Mouse (Mus musculus): ENCODE measurements around the gene Hoxa7. TPM values are rescaled to one million over a fixed set of nuclear protein-coding genes. Genes with fewer than 3 reads are reported as not detected.

The Hoxa7 gene
- total RNA-seq, 1 experiment: 0.89 TPM

- H3K9ac ChIP-seq (ENCODE audit: insufficient read depth, low read depth, low read length, poor library complexity, severe bottlenecking): no peak overlapping the region
- H3K4me1 ChIP-seq (ENCODE audit: control insufficient read depth in 2 of 2, insufficient read depth in 2 of 2, low read length in 2 of 2, poor library complexity in 1 of 2): peaks cover 0 to 8% of the 10 kb centered on the region in 2 experiments; a peak in 1 of 4 replicates
- no peaks in the 10 kb centered on the region for H3K9me3 ChIP-seq (ENCODE audit: control insufficient read depth, insufficient read depth, low read depth, low read length)
- peak overlapping the region; percentile 49 to 51 for H3K4me3 ChIP-seq (ENCODE audit: insufficient read depth in 1 of 2, low read depth in 1 of 2, low read length in 2 of 2, poor library complexity in 1 of 2, severe bottlenecking in 1 of 2)
- no peaks in the 10 kb centered on the region for H3K36me3 ChIP-seq (ENCODE audit: control insufficient read depth, insufficient read depth, low read length, poor library complexity, severe bottlenecking)
- in situ Hi-C loops (cut with MboI; ENCODE audit: low sequenced_read_pairs in 2 of 2, unreplicated experiment in 2 of 2): loop anchor here (5.0 to 25.0 kb wide), 2 partner anchors 605 to 1045 kb away; no protein-coding TSS in a partner anchor
- TF ChIP-seq ZC3H11A (IDR thresholded peaks at IDR 0.05; ENCODE audit: borderline replicate concordance, low read depth, low read length) (no peak), CHD2 (IDR thresholded peaks at IDR 0.05; ENCODE audit: low read depth, low read length) (no peak), ZNF384 (IDR thresholded peaks at IDR 0.05; ENCODE audit: low read depth, low read length) (no peak), HCFC1 (IDR thresholded peaks at IDR 0.05; ENCODE audit: borderline replicate concordance, insufficient read depth, low read length) (no peak), MAFK (IDR thresholded peaks at IDR 0.05; ENCODE audit: insufficient read depth, low read depth, low read length) (no peak)
- H3K27ac ChIP-seq (ENCODE audit: insufficient read depth, low read depth, low read length, poor library complexity, severe bottlenecking): no peak overlapping the region
- no peak for DNase-seq (ENCODE audit: low read depth, low spot score)
These were observed 4.2 kb downstream of the Hoxa7 start for GRCm38 (mm10) chr6:52217459-52217768.

- Histone ChIP-seq H3K27ac (ENCODE audit: insufficient read depth, low read depth, low read length, poor library complexity, severe bottlenecking) (no peak overlapping the region), H3K4me1 (ENCODE audit: control insufficient read depth in 2 of 2, insufficient read depth in 2 of 2, low read length in 2 of 2, poor library complexity in 1 of 2) (peaks cover 0 to 5% of the 10 kb centered on the region in 2 experiments; a peak in 1 of 4 replicates), H3K36me3 (ENCODE audit: control insufficient read depth, insufficient read depth, low read length, poor library complexity, severe bottlenecking) (no peaks in the 10 kb centered on the region), H3K9me3 (ENCODE audit: control insufficient read depth, insufficient read depth, low read depth, low read length) (no peaks in the 10 kb centered on the region), H3K9ac (ENCODE audit: insufficient read depth, low read depth, low read length, poor library complexity, severe bottlenecking) (no peak overlapping the region), H3K4me3 (ENCODE audit: insufficient read depth in 1 of 2, low read depth in 1 of 2, low read length in 2 of 2, poor library complexity in 1 of 2, severe bottlenecking in 1 of 2) (peak overlapping the region; percentile 49 to 51)
- DNase-seq (ENCODE audit: low read depth, low spot score): no peak
- in situ Hi-C loops (cut with MboI; ENCODE audit: low sequenced_read_pairs in 2 of 2, unreplicated experiment in 2 of 2): loop anchor here (5.0 to 25.0 kb wide), 2 partner anchors 605 to 1045 kb away; no protein-coding TSS in a partner anchor
- TF ChIP-seq MAFK (IDR thresholded peaks at IDR 0.05; ENCODE audit: insufficient read depth, low read depth, low read length) (no peak), ZNF384 (IDR thresholded peaks at IDR 0.05; ENCODE audit: low read depth, low read length) (no peak), HCFC1 (IDR thresholded peaks at IDR 0.05; ENCODE audit: borderline replicate concordance, insufficient read depth, low read length) (no peak), ZC3H11A (IDR thresholded peaks at IDR 0.05; ENCODE audit: borderline replicate concordance, low read depth, low read length) (no peak), CHD2 (IDR thresholded peaks at IDR 0.05; ENCODE audit: low read depth, low read length) (no peak)
These were observed 4.8 kb downstream of the Hoxa7 start for GRCm38 (mm10) chr6:52216691-52217458.

DNA sequence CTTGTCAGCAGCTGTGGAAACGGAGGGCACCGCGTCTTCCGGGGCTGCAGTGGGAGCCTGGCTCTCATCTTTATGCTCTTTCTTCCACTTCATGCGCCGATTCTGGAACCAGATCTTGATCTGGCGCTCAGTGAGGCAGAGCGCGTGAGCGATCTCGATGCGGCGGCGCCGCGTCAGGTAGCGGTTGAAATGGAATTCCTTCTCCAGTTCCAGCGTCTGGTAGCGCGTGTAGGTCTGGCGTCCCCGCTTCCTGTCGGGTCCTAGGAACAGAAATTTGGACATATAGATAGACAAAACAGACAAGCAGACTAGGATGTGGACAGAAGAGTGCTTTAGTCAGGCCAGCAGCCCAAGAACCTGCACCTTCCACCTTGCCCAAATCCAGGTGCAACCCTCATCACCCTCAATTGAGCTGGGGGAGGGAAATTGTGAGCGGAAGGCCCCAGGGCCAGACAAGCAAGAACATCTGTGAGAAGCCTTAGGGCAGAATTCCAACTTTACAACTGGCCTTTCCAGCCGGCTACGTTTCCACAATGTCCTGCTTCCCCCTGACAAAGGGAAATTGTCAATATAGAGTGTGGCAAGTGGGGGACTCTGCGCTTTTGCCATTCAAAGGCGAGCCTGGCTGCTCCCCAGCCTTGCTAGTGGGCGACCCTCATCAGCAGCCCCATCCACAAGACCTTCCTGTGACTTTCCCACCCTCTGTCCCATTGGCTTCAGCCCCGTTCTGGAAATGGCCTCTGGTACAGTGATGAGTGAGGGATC, 5.7 kb downstream of the Hoxa7 start:
- TF ChIP-seq HCFC1 (IDR thresholded peaks at IDR 0.05; ENCODE audit: borderline replicate concordance, insufficient read depth, low read length) (no peak), ZC3H11A (IDR thresholded peaks at IDR 0.05; ENCODE audit: borderline replicate concordance, low read depth, low read length) (no peak), ZNF384 (IDR thresholded peaks at IDR 0.05; ENCODE audit: low read depth, low read length) (no peak), MAFK (IDR thresholded peaks at IDR 0.05; ENCODE audit: insufficient read depth, low read depth, low read length) (no peak), CHD2 (IDR thresholded peaks at IDR 0.05; ENCODE audit: low read depth, low read length) (no peak)
- Histone ChIP-seq H3K4me1 (ENCODE audit: control insufficient read depth in 2 of 2, insufficient read depth in 2 of 2, low read length in 2 of 2, poor library complexity in 1 of 2) (peaks cover 0 to 4% of the 10 kb centered on the region in 2 experiments; a peak in 1 of 4 replicates), H3K9ac (ENCODE audit: insufficient read depth, low read depth, low read length, poor library complexity, severe bottlenecking) (no peak overlapping the region), H3K27ac (ENCODE audit: insufficient read depth, low read depth, low read length, poor library complexity, severe bottlenecking) (no peak overlapping the region), H3K4me3 (ENCODE audit: insufficient read depth in 1 of 2, low read depth in 1 of 2, low read length in 2 of 2, poor library complexity in 1 of 2, severe bottlenecking in 1 of 2) (no peak overlapping the region), H3K9me3 (ENCODE audit: control insufficient read depth, insufficient read depth, low read depth, low read length) (no peaks in the 10 kb centered on the region), H3K36me3 (ENCODE audit: control insufficient read depth, insufficient read depth, low read length, poor library complexity, severe bottlenecking) (no peaks in the 10 kb centered on the region)
- no peak for DNase-seq (ENCODE audit: low read depth, low spot score)
- in situ Hi-C loops (cut with MboI; ENCODE audit: low sequenced_read_pairs in 2 of 2, unreplicated experiment in 2 of 2): loop anchor here (5.0 to 25.0 kb wide), 2 partner anchors 604 to 1044 kb away; no protein-coding TSS in a partner anchor

GRCm38 (mm10) chr6:52215070-52215469, 6.6 kb downstream of the Hoxa7 start:
- no peak for DNase-seq (ENCODE audit: low read depth, low spot score)
- Histone ChIP-seq H3K4me3 (ENCODE audit: insufficient read depth in 1 of 2, low read depth in 1 of 2, low read length in 2 of 2, poor library complexity in 1 of 2, severe bottlenecking in 1 of 2) (no peak overlapping the region), H3K4me1 (ENCODE audit: control insufficient read depth in 2 of 2, insufficient read depth in 2 of 2, low read length in 2 of 2, poor library complexity in 1 of 2) (peaks cover 0 to 4% of the 10 kb centered on the region in 2 experiments; a peak in 1 of 4 replicates), H3K36me3 (ENCODE audit: control insufficient read depth, insufficient read depth, low read length, poor library complexity, severe bottlenecking) (no peaks in the 10 kb centered on the region), H3K27ac (ENCODE audit: insufficient read depth, low read depth, low read length, poor library complexity, severe bottlenecking) (no peak overlapping the region), H3K9ac (ENCODE audit: insufficient read depth, low read depth, low read length, poor library complexity, severe bottlenecking) (no peak overlapping the region), H3K9me3 (ENCODE audit: control insufficient read depth, insufficient read depth, low read depth, low read length) (no peaks in the 10 kb centered on the region)
- in situ Hi-C loops (cut with MboI; ENCODE audit: low sequenced_read_pairs in 2 of 2, unreplicated experiment in 2 of 2): loop anchor here (5.0 to 25.0 kb wide), 2 partner anchors 603 to 1043 kb away; no protein-coding TSS in a partner anchor
- TF ChIP-seq MAFK (IDR thresholded peaks at IDR 0.05; ENCODE audit: insufficient read depth, low read depth, low read length): no peak
- TF ChIP-seq ZC3H11A (IDR thresholded peaks at IDR 0.05; ENCODE audit: borderline replicate concordance, low read depth, low read length): no peak
- TF ChIP-seq CHD2 (IDR thresholded peaks at IDR 0.05; ENCODE audit: low read depth, low read length): no peak
- no peak for TF ChIP-seq HCFC1 (IDR thresholded peaks at IDR 0.05; ENCODE audit: borderline replicate concordance, insufficient read depth, low read length)
- TF ChIP-seq ZNF384 (IDR thresholded peaks at IDR 0.05; ENCODE audit: low read depth, low read length): no peak

All from ES-E14 (cell line).